Mouse (Mus musculus): Measurements from ENCODE around the gene Gm20388. TPM values are rescaled to one million over a fixed set of nuclear protein-coding genes. Genes with fewer than 3 reads are reported as not detected.

Gene Gm20388
- total RNA-seq, 1 experiment: 27.0 TPM

DNA sequence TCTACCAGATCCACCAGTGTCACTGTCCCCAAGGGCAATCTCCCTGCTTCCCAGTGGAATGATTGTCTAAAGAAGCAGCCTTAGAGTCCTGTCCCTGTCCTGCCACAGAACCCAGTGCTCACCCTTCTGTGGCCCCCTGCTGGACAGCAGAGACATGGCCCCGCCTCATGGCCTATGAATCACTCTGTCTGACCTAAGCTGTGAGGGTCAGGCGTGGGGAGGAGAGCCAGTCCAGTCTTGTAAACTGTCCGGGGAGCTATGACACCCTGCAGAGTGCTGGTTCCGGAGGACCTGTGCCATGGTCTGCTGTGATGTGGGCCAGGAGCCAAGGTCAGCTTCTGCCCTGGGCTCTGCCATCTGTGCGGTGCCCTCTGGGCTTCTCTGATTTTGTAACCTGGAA, 2229.1 kb downstream of the Gm20388 start:
- H3K27ac ChIP-seq (ENCODE audit: insufficient read depth, low read depth, low read length, poor library complexity, severe bottlenecking): no peak overlapping the region
- no peaks in the 10 kb centered on the region for H3K4me1 ChIP-seq (ENCODE audit: control insufficient read depth in 2 of 2, insufficient read depth in 2 of 2, low read length in 2 of 2, poor library complexity in 1 of 2)
- H3K36me3 ChIP-seq (ENCODE audit: control insufficient read depth, insufficient read depth, low read length, poor library complexity, severe bottlenecking): no peaks in the 10 kb centered on the region
- DNase-seq (ENCODE audit: low read depth, low spot score): no peak
- no peaks in the 10 kb centered on the region for H3K9me3 ChIP-seq (ENCODE audit: control insufficient read depth, insufficient read depth, low read depth, low read length)
- no peak overlapping the region for H3K9ac ChIP-seq (ENCODE audit: insufficient read depth, low read depth, low read length, poor library complexity, severe bottlenecking)
- no peak overlapping the region for H3K4me3 ChIP-seq (ENCODE audit: insufficient read depth in 1 of 2, low read depth in 1 of 2, low read length in 2 of 2, poor library complexity in 1 of 2, severe bottlenecking in 1 of 2)
- in situ Hi-C loops (cut with MboI; ENCODE audit: low sequenced_read_pairs in 2 of 2, unreplicated experiment in 2 of 2): no loop called here
- no peak for TF ChIP-seq CHD2 (IDR thresholded peaks at IDR 0.05; ENCODE audit: low read depth, low read length)
- no peak for TF ChIP-seq ZNF384 (IDR thresholded peaks at IDR 0.05; ENCODE audit: low read depth, low read length)
- TF ChIP-seq HCFC1 (IDR thresholded peaks at IDR 0.05; ENCODE audit: borderline replicate concordance, insufficient read depth, low read length): no peak
- TF ChIP-seq ZC3H11A (IDR thresholded peaks at IDR 0.05; ENCODE audit: borderline replicate concordance, low read depth, low read length): no peak
- no peak for TF ChIP-seq MAFK (IDR thresholded peaks at IDR 0.05; ENCODE audit: insufficient read depth, low read depth, low read length)

GRCm38 (mm10) chr8:122140411-122140810, 2229.8 kb downstream of the Gm20388 start:
- Histone ChIP-seq H3K9ac (ENCODE audit: insufficient read depth, low read depth, low read length, poor library complexity, severe bottlenecking) (no peak overlapping the region; the same call in 1 of the 2 replicates), H3K4me1 (ENCODE audit: control insufficient read depth in 2 of 2, insufficient read depth in 2 of 2, low read length in 2 of 2, poor library complexity in 1 of 2) (no peaks in the 10 kb centered on the region), H3K36me3 (ENCODE audit: control insufficient read depth, insufficient read depth, low read length, poor library complexity, severe bottlenecking) (no peaks in the 10 kb centered on the region), H3K9me3 (ENCODE audit: control insufficient read depth, insufficient read depth, low read depth, low read length) (no peaks in the 10 kb centered on the region), H3K27ac (ENCODE audit: insufficient read depth, low read depth, low read length, poor library complexity, severe bottlenecking) (no peak overlapping the region), H3K4me3 (ENCODE audit: insufficient read depth in 1 of 2, low read depth in 1 of 2, low read length in 2 of 2, poor library complexity in 1 of 2, severe bottlenecking in 1 of 2) (no peak overlapping the region)
- DNase-seq (ENCODE audit: low read depth, low spot score): no peak
- in situ Hi-C loops (cut with MboI; ENCODE audit: low sequenced_read_pairs in 2 of 2, unreplicated experiment in 2 of 2): no loop called here
- TF ChIP-seq MAFK (IDR thresholded peaks at IDR 0.05; ENCODE audit: insufficient read depth, low read depth, low read length): no peak
- TF ChIP-seq HCFC1 (IDR thresholded peaks at IDR 0.05; ENCODE audit: borderline replicate concordance, insufficient read depth, low read length): no peak
- no peak for TF ChIP-seq ZC3H11A (IDR thresholded peaks at IDR 0.05; ENCODE audit: borderline replicate concordance, low read depth, low read length)
- no peak for TF ChIP-seq ZNF384 (IDR thresholded peaks at IDR 0.05; ENCODE audit: low read depth, low read length)
- TF ChIP-seq CHD2 (IDR thresholded peaks at IDR 0.05; ENCODE audit: low read depth, low read length): no peak

DNA sequence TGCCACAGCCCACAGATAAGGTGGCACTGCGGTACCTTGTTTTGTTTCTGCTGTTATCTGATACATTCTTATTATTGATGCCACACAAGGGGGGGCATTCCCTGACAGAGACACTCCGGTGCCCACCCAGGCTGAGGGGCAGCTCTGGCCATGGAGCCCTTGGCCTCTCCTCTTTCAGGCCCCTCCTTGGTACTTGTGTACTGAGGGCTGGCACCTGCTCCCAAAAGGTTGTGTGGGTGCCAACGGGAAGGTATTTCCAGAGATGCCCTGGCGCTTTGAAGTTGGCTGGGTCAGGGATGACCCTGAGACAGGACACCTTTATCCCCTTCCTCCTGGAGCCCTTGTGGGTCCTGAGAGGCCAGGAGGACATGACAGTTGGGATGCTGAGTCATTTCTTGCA, 2231.8 kb downstream of the Gm20388 start:
- no peak for TF ChIP-seq MAFK (IDR thresholded peaks at IDR 0.05; ENCODE audit: insufficient read depth, low read depth, low read length)
- no peak for TF ChIP-seq ZC3H11A (IDR thresholded peaks at IDR 0.05; ENCODE audit: borderline replicate concordance, low read depth, low read length)
- no peak for TF ChIP-seq CHD2 (IDR thresholded peaks at IDR 0.05; ENCODE audit: low read depth, low read length)
- TF ChIP-seq ZNF384 (IDR thresholded peaks at IDR 0.05; ENCODE audit: low read depth, low read length): no peak
- no peak for TF ChIP-seq HCFC1 (IDR thresholded peaks at IDR 0.05; ENCODE audit: borderline replicate concordance, insufficient read depth, low read length)
- Histone ChIP-seq H3K9ac (ENCODE audit: insufficient read depth, low read depth, low read length, poor library complexity, severe bottlenecking) (no peak overlapping the region), H3K36me3 (ENCODE audit: control insufficient read depth, insufficient read depth, low read length, poor library complexity, severe bottlenecking) (no peaks in the 10 kb centered on the region), H3K4me1 (ENCODE audit: control insufficient read depth in 2 of 2, insufficient read depth in 2 of 2, low read length in 2 of 2, poor library complexity in 1 of 2) (no peaks in the 10 kb centered on the region), H3K9me3 (ENCODE audit: control insufficient read depth, insufficient read depth, low read depth, low read length) (no peaks in the 10 kb centered on the region), H3K27ac (ENCODE audit: insufficient read depth, low read depth, low read length, poor library complexity, severe bottlenecking) (no peak overlapping the region), H3K4me3 (ENCODE audit: insufficient read depth in 1 of 2, low read depth in 1 of 2, low read length in 2 of 2, poor library complexity in 1 of 2, severe bottlenecking in 1 of 2) (no peak overlapping the region)
- in situ Hi-C loops (cut with MboI; ENCODE audit: low sequenced_read_pairs in 2 of 2, unreplicated experiment in 2 of 2): no loop called here
- no peak for DNase-seq (ENCODE audit: low read depth, low spot score)

DNA sequence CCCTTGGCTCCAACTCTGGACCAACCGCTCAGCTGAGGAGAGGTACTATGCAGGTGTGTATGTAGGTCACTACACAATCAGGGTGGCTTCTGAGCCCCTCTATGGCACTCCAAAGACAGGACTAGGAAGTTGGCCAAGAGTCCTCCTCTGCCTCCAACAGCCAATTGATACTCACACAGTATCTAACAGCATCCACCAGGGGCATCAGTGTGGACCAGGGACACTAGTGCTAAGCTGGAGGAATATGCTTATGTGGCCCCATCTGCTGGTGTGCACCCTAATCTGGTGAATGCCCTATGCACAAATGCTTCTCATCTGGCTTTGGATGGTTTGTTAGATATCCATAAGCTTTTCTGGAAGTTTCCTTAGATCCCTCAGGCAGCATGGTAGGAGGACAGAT, 2232.6 kb downstream of the Gm20388 start:
- H3K9ac ChIP-seq (ENCODE audit: insufficient read depth, low read depth, low read length, poor library complexity, severe bottlenecking): no peak overlapping the region
- H3K9me3 ChIP-seq (ENCODE audit: control insufficient read depth, insufficient read depth, low read depth, low read length): no peaks in the 10 kb centered on the region
- DNase-seq (ENCODE audit: low read depth, low spot score): no peak
- in situ Hi-C loops (cut with MboI; ENCODE audit: low sequenced_read_pairs in 2 of 2, unreplicated experiment in 2 of 2): no loop called here
- TF ChIP-seq ZNF384 (IDR thresholded peaks at IDR 0.05; ENCODE audit: low read depth, low read length) (no peak), HCFC1 (IDR thresholded peaks at IDR 0.05; ENCODE audit: borderline replicate concordance, insufficient read depth, low read length) (no peak), CHD2 (IDR thresholded peaks at IDR 0.05; ENCODE audit: low read depth, low read length) (no peak), MAFK (IDR thresholded peaks at IDR 0.05; ENCODE audit: insufficient read depth, low read depth, low read length) (no peak), ZC3H11A (IDR thresholded peaks at IDR 0.05; ENCODE audit: borderline replicate concordance, low read depth, low read length) (no peak)
- H3K36me3 ChIP-seq (ENCODE audit: control insufficient read depth, insufficient read depth, low read length, poor library complexity, severe bottlenecking): no peaks in the 10 kb centered on the region
- H3K27ac ChIP-seq (ENCODE audit: insufficient read depth, low read depth, low read length, poor library complexity, severe bottlenecking): no peak overlapping the region
- H3K4me3 ChIP-seq (ENCODE audit: insufficient read depth in 1 of 2, low read depth in 1 of 2, low read length in 2 of 2, poor library complexity in 1 of 2, severe bottlenecking in 1 of 2): no peak overlapping the region
- H3K4me1 ChIP-seq (ENCODE audit: control insufficient read depth in 2 of 2, insufficient read depth in 2 of 2, low read length in 2 of 2, poor library complexity in 1 of 2): no peaks in the 10 kb centered on the region
